Mouse (Mus musculus) frontal cortex, postnatal 25 days (tissue): ENCODE data around the gene Atp7a.
A peak's percentile ranks its signal among the peaks of the same experiment; 100 is the strongest.

Experiments used
- DNase-seq, 2 experiments: peaks; one replicate each; pipeline ENCODE4 v3.0.0; 2022; ENCODE audit warnings: low spot score in 2 of 2

The Atp7a gene

DNA sequence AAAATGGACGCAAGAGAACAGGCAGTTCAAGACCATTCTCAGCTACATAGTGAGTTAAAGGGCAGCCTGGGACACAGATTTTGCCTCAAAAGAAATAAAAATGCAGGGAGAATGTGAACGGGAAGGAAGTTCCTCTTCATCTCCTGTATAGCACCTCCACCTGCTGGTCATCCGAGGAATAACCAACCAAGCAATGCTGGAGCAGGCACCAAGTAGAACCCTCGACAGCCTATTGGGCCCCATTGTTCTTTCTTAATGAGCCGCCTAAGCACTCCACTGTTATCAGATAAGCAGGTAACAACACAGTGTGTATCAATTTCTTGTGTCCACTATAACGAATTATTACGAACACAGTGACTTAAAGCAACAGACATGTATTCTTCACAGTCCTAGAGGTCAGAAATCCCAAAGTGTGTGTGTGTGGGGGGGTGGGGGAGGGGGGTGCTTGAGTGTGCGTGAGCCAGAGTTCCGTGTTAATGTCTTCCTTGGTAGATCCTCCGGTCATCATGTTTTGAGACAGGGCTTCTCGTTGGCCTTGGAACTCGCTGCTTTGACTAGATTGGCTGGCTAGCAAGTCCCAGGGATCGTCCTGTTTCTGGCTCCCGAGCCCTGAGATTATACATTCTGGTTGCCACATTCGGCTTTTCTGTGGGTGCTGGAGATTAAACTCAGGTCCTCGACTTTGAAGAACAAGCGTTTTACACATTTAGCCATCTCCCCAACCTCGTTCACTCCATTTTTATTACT, 144.2 kb downstream of the Atp7a start:
- peak; percentile 44 to 56 for DNase-seq

DNA sequence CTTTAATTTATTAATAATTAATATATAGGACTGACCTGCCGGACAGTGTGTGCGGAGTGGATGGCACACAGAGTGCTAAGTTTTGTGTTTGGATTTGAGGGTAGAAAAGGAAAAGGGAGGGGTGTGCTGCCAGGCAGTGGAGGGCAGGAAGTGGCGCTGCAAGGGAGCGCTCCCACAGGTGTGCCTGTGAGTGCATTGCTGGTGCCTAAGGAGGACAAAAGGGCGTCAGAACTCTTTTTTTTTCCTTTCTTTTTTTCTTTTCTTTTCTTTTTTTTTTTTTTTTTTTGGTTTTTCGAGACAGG, 144.7 kb downstream of the Atp7a start:
- DNase-seq: no peak
